Mouse (Mus musculus) E14TG2a.4 (cell line): ENCODE measurements around the gene Celsr1.

Experiments used
- CTCF ChIP-seq: conservative IDR thresholded peaks from 2 replicates; pipeline ENCODE4 v1.5.1; 2014; ENCODE audit warnings: low read length
- NANOG ChIP-seq: IDR thresholded peaks from 2 replicates; pipeline ENCODE4 v1.6.1; 2014; ENCODE audit warnings: borderline replicate concordance, low read length, mixed read lengths
- POU5F1 ChIP-seq: IDR thresholded peaks from 2 replicates; pipeline ENCODE4 v1.6.1; 2014; ENCODE audit warnings: low read length, borderline replicate concordance

DNA sequence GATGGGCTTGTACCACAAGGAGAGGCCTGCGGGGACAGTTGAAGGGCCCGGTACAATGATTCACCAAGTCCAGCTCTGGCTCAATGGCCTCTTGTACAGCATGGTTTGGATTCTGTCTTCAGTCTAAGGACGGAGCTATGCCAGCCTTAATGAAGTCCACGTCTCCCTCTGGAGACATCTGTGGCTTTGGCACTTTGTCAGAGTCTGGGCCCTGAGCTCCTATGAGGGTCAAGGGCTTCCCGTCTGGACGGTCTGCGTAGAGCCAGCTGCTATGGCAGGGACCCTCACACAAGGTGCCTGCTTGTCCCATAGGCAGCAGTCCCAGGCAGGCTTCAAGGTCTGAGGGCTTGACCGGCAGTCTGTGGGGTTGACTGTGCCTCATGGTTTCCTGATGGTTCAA, 133.3 kb downstream of the Celsr1 start:
- TF ChIP-seq CTCF (no peak), NANOG (no peak), POU5F1 (no peak)
